Comparison of ENCODE assay signal across 28 mouse cellular contexts in genomic region chr6:124834512-124835081, GRCm38 (mm10). TPM values are rescaled to one million over a fixed set of nuclear protein-coding genes. Genes with fewer than 3 reads are reported as not detected.
A peak's percentile ranks its signal among the peaks of the same experiment; 100 is the strongest.
DNase-seq lines count a peak whose midpoint lies in the region; ATAC-seq and TF ChIP-seq lines count a peak whose summit lies in the region.
"Had no signal": no experiment of that assay in that cellular context is flagged by ENCODE, and none has a peak within 500 bp of the region (broad histone marks: within the 10 kb centered on the region; RNA-seq: fewer than 3 reads in every experiment).

No protein-coding gene starts in this region.

- no peak for DNase-seq in hindbrain, postnatal 0 days (ENCODE audit: low spot score)
- DNase-seq in midbrain, embryonic 11.5 days (ENCODE audit: low spot score, missing footprints) = peak; percentile 81
- DNase-seq in CH12.LX (ENCODE audit: extremely low read depth) = no peak
- DNase-seq in embryonic facial prominence, embryonic 10.5 days (ENCODE audit: low spot score) = no peak
- no peak for DNase-seq in spleen, adult 12 weeks (ENCODE audit: low spot score)
- DNase-seq in frontal cortex, adult 2 months (ENCODE audit: extremely low spot score in 1 of 2, low spot score in 1 of 2) = no peak
- DNase-seq: adrenal gland, postnatal 10 days; cerebellum, adult 11-12 months; cerebellum, postnatal 14 days; forebrain, postnatal 0 days; kidney, postnatal 4 days; layer of hippocampus, adult 9-11 months; left cerebral cortex, postnatal 4 days; liver, embryonic 13.5 days; right cerebral cortex, adult 18-20 months; thymus, adult 2 months had no signal

- H3K4me2 ChIP-seq in hindbrain, embryonic 12.5 days (replicated peaks) = no peak overlapping the region
- no peak overlapping the region for H3K4me2 ChIP-seq in hindbrain, postnatal 0 days (ENCODE audit: low read depth, low read length)
- no peak overlapping the region for H3K4me2 ChIP-seq in midbrain, embryonic 11.5 days
- no peak overlapping the region for H3K4me2 ChIP-seq in midbrain, embryonic 15.5 days
- no peak overlapping the region for H3K4me2 ChIP-seq in CH12.LX (ENCODE audit: insufficient read depth, low read depth, poor library complexity, severe bottlenecking)
- H3K4me2 ChIP-seq: kidney, embryonic 15.5 days; liver, embryonic 13.5 days; lung, embryonic 15.5 days; neural tube, embryonic 12.5 days had no signal

- 0 out of 2 replicates have a peak, but pooled peaks have one; percentile 2 for TF ChIP-seq POLR2A in CH12.LX (IDR thresholded peaks at IDR 0.05; ENCODE audit: low read depth, low read length)

- WGBS in hindbrain, embryonic 12.5 days = 85% methylated on average over 6 of the region's 6 CpGs
- WGBS in hindbrain, postnatal 0 days = 85% methylated on average over 6 of the region's 6 CpGs
- WGBS in midbrain, embryonic 11.5 days = 84% methylated on average over 6 of the region's 6 CpGs
- WGBS in midbrain, embryonic 15.5 days = 81% methylated on average over 6 of the region's 6 CpGs
- WGBS in embryonic facial prominence, embryonic 10.5 days = 83% methylated on average over 6 of the region's 6 CpGs

- no peak for TF ChIP-seq RAD21 in CH12.LX (IDR thresholded peaks at IDR 0.05; ENCODE audit: low read depth, low read length)

- H3K79me2 ChIP-seq in CH12.LX (replicated peaks; ENCODE audit: control insufficient read depth, extremely low read depth, insufficient read depth, poor library complexity, severe bottlenecking) = peaks cover 8% of the 10 kb centered on the region

- TF ChIP-seq CTCF in hindbrain, postnatal 0 days (IDR thresholded peaks at IDR 0.05; ENCODE audit: low read depth) = no peak
- no peak for TF ChIP-seq CTCF in CH12.LX (conservative IDR thresholded peaks at IDR 0.05 in 1 of 2, IDR thresholded peaks at IDR 0.05 in 1 of 2; ENCODE audit: low read depth in 2 of 2, low read length in 2 of 2)

- H3K9ac ChIP-seq in hindbrain, embryonic 12.5 days = peak overlapping the region; percentile 35; the same call in 1 of the 2 replicates
- no peak overlapping the region for H3K9ac ChIP-seq in hindbrain, postnatal 0 days (replicated peaks; ENCODE audit: low read length)
- H3K9ac ChIP-seq in midbrain, embryonic 11.5 days (ENCODE audit: low read length) = no peak overlapping the region
- H3K9ac ChIP-seq in midbrain, embryonic 15.5 days = no peak overlapping the region
- no peak overlapping the region for H3K9ac ChIP-seq in CH12.LX (ENCODE audit: insufficient read depth, low read depth)
- H3K9ac ChIP-seq: forebrain, postnatal 0 days; kidney, embryonic 15.5 days; liver, embryonic 13.5 days; lung, embryonic 15.5 days; neural tube, embryonic 12.5 days had no signal

- in situ Hi-C loops in CH12.LX (cut with MboI; ENCODE audit: low pct_ligation_motif_present, low pct_unique_long_range_greater_than_20kb, low sequenced_read_pairs) = no loop called here

- peaks cover 20% of the 10 kb centered on the region for H3K36me3 ChIP-seq in hindbrain, embryonic 12.5 days
- no peaks in the 10 kb centered on the region for H3K36me3 ChIP-seq in hindbrain, postnatal 0 days (ENCODE audit: insufficient read depth, low read length)
- H3K36me3 ChIP-seq in midbrain, embryonic 11.5 days (ENCODE audit: control insufficient read depth, insufficient read depth, low read length) = peaks cover 12% of the 10 kb centered on the region
- no peaks in the 10 kb centered on the region for H3K36me3 ChIP-seq in midbrain, embryonic 15.5 days (replicated peaks)
- peaks cover 33 to 70% of the 10 kb centered on the region in 2 experiments for H3K36me3 ChIP-seq in CH12.LX (replicated peaks in 1 of 2; ENCODE audit: control insufficient read depth in 1 of 2, insufficient read depth in 1 of 2, low read length in 1 of 2)
- H3K36me3 ChIP-seq in embryonic facial prominence, embryonic 10.5 days (replicated peaks) = peaks cover 46% of the 10 kb centered on the region

- no peak overlapping the region for H3K4me3 ChIP-seq in hindbrain, embryonic 12.5 days
- no peak overlapping the region for H3K4me3 ChIP-seq in hindbrain, postnatal 0 days (ENCODE audit: low read length)
- no peak overlapping the region for H3K4me3 ChIP-seq in midbrain, embryonic 11.5 days (ENCODE audit: low read depth, low read length)
- no peak overlapping the region for H3K4me3 ChIP-seq in midbrain, embryonic 15.5 days
- no peak overlapping the region for H3K4me3 ChIP-seq in CH12.LX (replicated peaks in 1 of 3; ENCODE audit: low read depth in 2 of 3, low read length in 2 of 3, poor library complexity in 1 of 3)
- peak overlapping the region; percentile 17; the same call in 1 of the 2 replicates for H3K4me3 ChIP-seq in embryonic facial prominence, embryonic 10.5 days
- H3K4me3 ChIP-seq: kidney, embryonic 15.5 days; left cerebral cortex, adult 2 months; liver, embryonic 13.5 days; lung, embryonic 15.5 days; neural tube, embryonic 12.5 days had no signal

- H3K27ac ChIP-seq in hindbrain, embryonic 12.5 days = no peak overlapping the region
- no peak overlapping the region for H3K27ac ChIP-seq in hindbrain, postnatal 0 days
- H3K27ac ChIP-seq in midbrain, embryonic 11.5 days (ENCODE audit: low read depth, low read length) = no peak overlapping the region
- no peak overlapping the region for H3K27ac ChIP-seq in midbrain, embryonic 15.5 days
- H3K27ac ChIP-seq in CH12.LX (ENCODE audit: insufficient read depth, low read depth) = no peak overlapping the region
- H3K27ac ChIP-seq in embryonic facial prominence, embryonic 10.5 days (replicated peaks) = no peak overlapping the region
- H3K27ac ChIP-seq: left cerebral cortex, adult 2 months; liver, embryonic 13.5 days; lung, embryonic 15.5 days; neural tube, embryonic 12.5 days had no signal

- peaks cover 28% of the 10 kb centered on the region for H3K4me1 ChIP-seq in hindbrain, embryonic 12.5 days
- H3K4me1 ChIP-seq in hindbrain, postnatal 0 days (ENCODE audit: insufficient read depth, low read length) = peaks cover 5% of the 10 kb centered on the region; the same call in 1 of the 2 replicates
- peaks cover 16% of the 10 kb centered on the region for H3K4me1 ChIP-seq in midbrain, embryonic 11.5 days (ENCODE audit: control insufficient read depth, insufficient read depth, low read length)
- peaks cover 13% of the 10 kb centered on the region for H3K4me1 ChIP-seq in midbrain, embryonic 15.5 days
- H3K4me1 ChIP-seq in CH12.LX (ENCODE audit: control insufficient read depth in 1 of 2, insufficient read depth in 2 of 2) = peaks cover 3 to 66% of the 10 kb centered on the region in 2 experiments
- peaks cover 77% of the 10 kb centered on the region for H3K4me1 ChIP-seq in embryonic facial prominence, embryonic 10.5 days

- ATAC-seq in hindbrain, embryonic 12.5 days (ENCODE audit: low FRiP score) = no peak
- ATAC-seq in hindbrain, postnatal 0 days = no peak
- no peak for ATAC-seq in midbrain, embryonic 11.5 days (ENCODE audit: low FRiP score)
- ATAC-seq in midbrain, embryonic 15.5 days (replicated peaks) = no peak
- ATAC-seq: forebrain, postnatal 0 days; intestine, embryonic 16.5 days; Patski had no signal

- dilution Hi-C loops in CH12.LX (cut with MboI; ENCODE audit: extremely low pct_ligation_motif_present, extremely low pct_unique_long_range_greater_than_20kb, low sequenced_read_pairs) = no loop called here

- TF ChIP-seq EP300 in CH12.LX (IDR thresholded peaks at IDR 0.05; ENCODE audit: low read length) = no peak

- H3K9me3 ChIP-seq in hindbrain, embryonic 12.5 days (replicated peaks) = no peaks in the 10 kb centered on the region
- no peaks in the 10 kb centered on the region for H3K9me3 ChIP-seq in hindbrain, postnatal 0 days (ENCODE audit: low read length)
- no peaks in the 10 kb centered on the region for H3K9me3 ChIP-seq in midbrain, embryonic 11.5 days (ENCODE audit: control insufficient read depth, low read length)
- H3K9me3 ChIP-seq in midbrain, embryonic 15.5 days = no peaks in the 10 kb centered on the region
- no peaks in the 10 kb centered on the region for H3K9me3 ChIP-seq in CH12.LX (replicated peaks; ENCODE audit: low read length)
- no peaks in the 10 kb centered on the region for H3K9me3 ChIP-seq in embryonic facial prominence, embryonic 10.5 days
- H3K9me3 ChIP-seq: kidney, embryonic 15.5 days; liver, embryonic 13.5 days; lung, embryonic 15.5 days; neural tube, embryonic 12.5 days had no signal

- peaks cover 5% of the 10 kb centered on the region; the same call in 1 of the 2 replicates for H3K27me3 ChIP-seq in hindbrain, embryonic 12.5 days
- no peaks in the 10 kb centered on the region for H3K27me3 ChIP-seq in hindbrain, postnatal 0 days (ENCODE audit: insufficient read depth, low read length)
- H3K27me3 ChIP-seq in midbrain, embryonic 11.5 days (ENCODE audit: control insufficient read depth, insufficient read depth, low read length) = no peaks in the 10 kb centered on the region; the same call in 1 of the 2 replicates
- no peaks in the 10 kb centered on the region for H3K27me3 ChIP-seq in midbrain, embryonic 15.5 days (replicated peaks)
- H3K27me3 ChIP-seq in CH12.LX (replicated peaks) = no peaks in the 10 kb centered on the region
- peaks cover 9% of the 10 kb centered on the region for H3K27me3 ChIP-seq in embryonic facial prominence, embryonic 10.5 days (replicated peaks; ENCODE audit: low read depth, poor library complexity, severe bottlenecking)
- H3K27me3 ChIP-seq: kidney, embryonic 15.5 days; lung, embryonic 15.5 days; Patski had no signal

RNA-seq across cellular contexts. Expression of gene Cdca3, which starts 5.2 kb away (rescaled TPM):
- polyA plus RNA-seq in hindbrain, embryonic 12.5 days (2016; fragmentation: Nextera tagmentation; extraction: Ambion mirVana) = 111 and 120 TPM in 2 replicates
- total RNA-seq in hindbrain, postnatal 0 days (2014; rRNA removed) = 34.7 and 39.9 TPM in 2 replicates
- 40.9 and 47.3 TPM in 2 replicates for polyA plus RNA-seq in hindbrain, postnatal 0 days (2015; fragmentation: Nextera tagmentation; extraction: Ambion mirVana)
- 225 and 244 TPM in 2 replicates for polyA plus RNA-seq in midbrain, embryonic 11.5 days (2014; fragmentation: Nextera tagmentation; extraction: Ambion mirVana)
- 23.2 and 32.9 TPM in 2 replicates for polyA plus RNA-seq in midbrain, embryonic 15.5 days (2015; fragmentation: Nextera tagmentation; extraction: Ambion mirVana)
- 116 and 117 TPM in 2 replicates for total RNA-seq in CH12.LX (2012; rRNA removed)
- 188 and 229 TPM in 2 replicates for total RNA-seq in CH12.LX (2014; rRNA removed)
- polyA plus RNA-seq in CH12.LX (2012; ENCODE audit: insufficient read length, low read depth) = 171 and 224 TPM in 2 replicates
- 225 and 238 TPM in 2 replicates for polyA plus RNA-seq in embryonic facial prominence, embryonic 10.5 days (2016; fragmentation: Nextera tagmentation; extraction: Ambion mirVana)
- 2.2 and 2.8 TPM in 2 replicates for polyA plus RNA-seq in frontal cortex, adult 2 months (2012; rRNA removed)
- total RNA-seq: monocyte, adult 5-6 weeks had no signal

RNA-seq across cellular contexts. Expression of gene Usp5, which starts 5.3 kb away (rescaled TPM):
- 200 and 202 TPM in 2 replicates for polyA plus RNA-seq in hindbrain, embryonic 12.5 days (2016; fragmentation: Nextera tagmentation; extraction: Ambion mirVana)
- 222 and 233 TPM in 2 replicates for total RNA-seq in hindbrain, postnatal 0 days (2014; rRNA removed)
- 182 and 189 TPM in 2 replicates for polyA plus RNA-seq in hindbrain, postnatal 0 days (2015; fragmentation: Nextera tagmentation; extraction: Ambion mirVana)
- polyA plus RNA-seq in midbrain, embryonic 11.5 days (2014; fragmentation: Nextera tagmentation; extraction: Ambion mirVana) = 139 and 143 TPM in 2 replicates
- polyA plus RNA-seq in midbrain, embryonic 15.5 days (2015; fragmentation: Nextera tagmentation; extraction: Ambion mirVana) = 233 and 234 TPM in 2 replicates
- total RNA-seq in CH12.LX (2012; rRNA removed) (107 and 126 TPM in 2 replicates), CH12.LX (2014; rRNA removed) (75.7 and 79.8 TPM in 2 replicates)
- 96.5 and 103 TPM in 2 replicates for polyA plus RNA-seq in CH12.LX (2012; ENCODE audit: insufficient read length, low read depth)
- 191 and 212 TPM in 2 replicates for polyA plus RNA-seq in embryonic facial prominence, embryonic 10.5 days (2016; fragmentation: Nextera tagmentation; extraction: Ambion mirVana)
- 133 and 147 TPM in 2 replicates for polyA plus RNA-seq in frontal cortex, adult 2 months (2012; rRNA removed)

RNA-seq across cellular contexts. Expression of gene Gnb3, which starts 5.5 kb away (rescaled TPM):
- 0.52 and 0.92 TPM in 2 replicates for polyA plus RNA-seq in hindbrain, embryonic 12.5 days (2016; fragmentation: Nextera tagmentation; extraction: Ambion mirVana)
- 0.68 and 0.72 TPM in 2 replicates for total RNA-seq in hindbrain, postnatal 0 days (2014; rRNA removed)
- polyA plus RNA-seq in hindbrain, postnatal 0 days (2015; fragmentation: Nextera tagmentation; extraction: Ambion mirVana) = 1.6 and 2.2 TPM in 2 replicates
- 3.8 TPM in 2 replicates for polyA plus RNA-seq in midbrain, embryonic 11.5 days (2014; fragmentation: Nextera tagmentation; extraction: Ambion mirVana)
- 2.6 and 2.8 TPM in 2 replicates for polyA plus RNA-seq in midbrain, embryonic 15.5 days (2015; fragmentation: Nextera tagmentation; extraction: Ambion mirVana)
- total RNA-seq in CH12.LX (2012; rRNA removed) (0.64 and 0.84 TPM in 2 replicates), CH12.LX (2014; rRNA removed) (1.6 and 2.2 TPM in 2 replicates)
- polyA plus RNA-seq in CH12.LX (2012; ENCODE audit: insufficient read length, low read depth) = 4.1 and 4.7 TPM in 2 replicates
- 0.60 and 0.97 TPM in 2 replicates for polyA plus RNA-seq in embryonic facial prominence, embryonic 10.5 days (2016; fragmentation: Nextera tagmentation; extraction: Ambion mirVana)
- polyA plus RNA-seq in frontal cortex, adult 2 months (2012; rRNA removed) = 0.50 and 0.53 TPM in 2 replicates
- total RNA-seq: ES-E14; hematopoietic stem cell, adult 5-6 weeks; left cerebral cortex, adult 2 months; megakaryocyte, adult 5-6 weeks; monocyte, adult 5-6 weeks had no signal

RNA-seq across cellular contexts. Expression of gene Tpi1, which starts 20.5 kb away (rescaled TPM):
- polyA plus RNA-seq in hindbrain, embryonic 12.5 days (2016; fragmentation: Nextera tagmentation; extraction: Ambion mirVana) = 481 and 483 TPM in 2 replicates
- 506 and 525 TPM in 2 replicates for total RNA-seq in hindbrain, postnatal 0 days (2014; rRNA removed)
- polyA plus RNA-seq in hindbrain, postnatal 0 days (2015; fragmentation: Nextera tagmentation; extraction: Ambion mirVana) = 515 and 534 TPM in 2 replicates
- 619 and 639 TPM in 2 replicates for polyA plus RNA-seq in midbrain, embryonic 11.5 days (2014; fragmentation: Nextera tagmentation; extraction: Ambion mirVana)
- polyA plus RNA-seq in midbrain, embryonic 15.5 days (2015; fragmentation: Nextera tagmentation; extraction: Ambion mirVana) = 383 and 391 TPM in 2 replicates
- total RNA-seq in CH12.LX (2012; rRNA removed) = 733 and 1,303 TPM in 2 replicates
- total RNA-seq in CH12.LX (2014; rRNA removed) = 1,570 and 1,645 TPM in 2 replicates
- 758 and 807 TPM in 2 replicates for polyA plus RNA-seq in CH12.LX (2012; ENCODE audit: insufficient read length, low read depth)
- polyA plus RNA-seq in embryonic facial prominence, embryonic 10.5 days (2016; fragmentation: Nextera tagmentation; extraction: Ambion mirVana) = 829 and 899 TPM in 2 replicates
- 861 and 922 TPM in 2 replicates for polyA plus RNA-seq in frontal cortex, adult 2 months (2012; rRNA removed)

RNA-seq across cellular contexts. Expression of gene P3h3, which starts 23.0 kb away (rescaled TPM):
- 34.5 and 39.6 TPM in 2 replicates for polyA plus RNA-seq in hindbrain, embryonic 12.5 days (2016; fragmentation: Nextera tagmentation; extraction: Ambion mirVana)
- total RNA-seq in hindbrain, postnatal 0 days (2014; rRNA removed) = 71.3 and 79.5 TPM in 2 replicates
- 11.3 and 12.0 TPM in 2 replicates for polyA plus RNA-seq in hindbrain, postnatal 0 days (2015; fragmentation: Nextera tagmentation; extraction: Ambion mirVana)
- polyA plus RNA-seq in midbrain, embryonic 11.5 days (2014; fragmentation: Nextera tagmentation; extraction: Ambion mirVana) = 7.8 and 7.9 TPM in 2 replicates
- 16.1 and 18.1 TPM in 2 replicates for polyA plus RNA-seq in midbrain, embryonic 15.5 days (2015; fragmentation: Nextera tagmentation; extraction: Ambion mirVana)
- total RNA-seq in CH12.LX (2012; rRNA removed) (0.13 and 0.34 TPM in 2 replicates), CH12.LX (2014; rRNA removed) (0.19 TPM in 1 of 2 replicates, not detected in the other)
- 0.31 and 0.44 TPM in 2 replicates for polyA plus RNA-seq in CH12.LX (2012; ENCODE audit: insufficient read length, low read depth)
- polyA plus RNA-seq in embryonic facial prominence, embryonic 10.5 days (2016; fragmentation: Nextera tagmentation; extraction: Ambion mirVana) = 12.2 and 17.0 TPM in 2 replicates
- 80.2 and 83.2 TPM in 2 replicates for polyA plus RNA-seq in frontal cortex, adult 2 months (2012; rRNA removed)
- total RNA-seq: monocyte, adult 5-6 weeks had no signal
